Mouse (Mus musculus) left cerebral cortex, adult 9 months (tissue): ENCODE data around the gene Glis3.
A peak's percentile ranks its signal among the peaks of the same experiment; 100 is the strongest.

Source experiments
- DNase-seq, 2 experiments: peaks; one replicate each; pipeline ENCODE4 v3.0.0; 2022; ENCODE audit warnings: low spot score in 2 of 2

Glis3 gene

DNA sequence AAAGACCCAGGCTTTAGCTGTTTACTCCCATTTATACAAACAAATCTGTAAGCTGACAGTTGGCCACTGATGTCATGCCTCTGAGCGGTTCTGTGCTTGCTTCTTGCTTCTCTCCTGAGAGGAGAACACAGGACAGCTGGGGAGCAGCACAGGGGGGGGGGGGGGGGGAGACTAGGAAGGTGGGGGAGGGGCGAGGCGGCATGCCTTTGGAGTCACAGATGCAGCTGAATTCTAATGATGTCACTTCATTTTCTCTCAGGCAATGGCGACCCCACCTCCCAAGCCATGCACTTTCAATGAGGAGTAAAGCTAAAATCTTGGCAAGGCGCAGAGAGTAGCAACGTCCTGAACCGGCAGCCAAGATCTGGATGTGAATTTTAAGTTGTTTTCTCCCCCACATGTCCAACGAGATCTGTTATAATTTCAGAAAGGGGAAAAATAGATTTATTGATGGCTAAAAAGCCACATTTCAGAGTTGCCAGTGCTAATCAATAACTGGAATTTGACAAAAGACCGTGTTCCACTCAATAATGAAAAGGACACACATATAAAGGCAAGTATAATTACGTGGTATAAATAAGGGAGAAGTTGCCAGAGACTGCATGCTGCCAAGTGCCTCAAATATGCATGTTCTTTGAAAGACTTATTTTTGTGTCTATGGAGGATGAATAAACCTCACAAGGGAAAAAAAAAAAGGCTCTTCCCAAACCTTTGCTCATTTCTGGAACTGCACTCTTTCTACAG is 297.5 kb downstream of the Glis3 start:
- peak in 1 of 2 experiments; percentile 34 for DNase-seq

DNA sequence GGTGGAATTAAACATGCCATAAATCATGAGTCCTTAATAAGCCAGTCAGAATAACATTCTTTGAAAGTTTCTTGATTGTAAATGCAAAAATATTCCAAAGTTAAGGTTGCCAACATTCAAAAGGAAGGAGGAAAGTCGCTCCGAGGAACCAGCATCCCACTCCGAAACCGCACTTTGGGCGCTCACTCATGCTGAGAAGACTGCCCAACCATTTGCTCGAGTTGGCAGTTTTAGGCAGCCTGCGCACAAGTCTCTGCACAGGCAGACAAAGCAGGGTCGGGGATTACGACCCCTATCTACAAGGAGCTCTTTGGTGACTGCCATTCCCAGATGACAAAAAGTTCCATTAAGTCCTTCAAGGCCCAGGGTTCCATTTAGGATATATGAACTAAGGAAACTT is 298.4 kb downstream of the Glis3 start:
- no peak for DNase-seq

DNA sequence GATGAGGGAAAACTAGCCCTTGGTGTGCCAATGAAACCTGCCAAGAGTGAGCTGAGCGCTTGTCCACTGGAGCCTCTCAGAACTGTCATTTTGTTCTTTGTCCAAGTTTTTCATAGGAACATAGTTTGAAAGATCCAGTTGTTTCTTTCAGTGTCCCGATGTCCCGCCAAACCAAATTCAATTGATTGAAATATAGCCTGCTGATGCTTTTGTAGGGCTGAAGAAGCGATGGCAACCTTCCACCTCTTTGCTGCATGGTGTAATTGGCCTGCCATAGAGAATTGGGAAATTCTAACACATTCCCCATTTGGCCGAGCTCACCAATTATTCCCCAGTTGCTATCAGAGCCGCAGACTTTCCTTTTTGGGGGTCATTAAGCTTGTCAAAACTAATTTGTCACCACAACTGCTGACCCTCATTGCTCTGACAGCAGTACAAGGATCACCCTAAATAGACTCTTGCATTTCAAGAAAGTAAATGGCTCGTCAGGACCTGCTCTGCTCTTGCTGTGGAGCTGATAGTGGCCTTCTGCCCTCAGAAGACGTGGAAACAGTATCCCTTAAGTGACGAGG is 299.1 kb downstream of the Glis3 start:
- peak in 1 of 2 experiments; percentile 17 for DNase-seq

DNA sequence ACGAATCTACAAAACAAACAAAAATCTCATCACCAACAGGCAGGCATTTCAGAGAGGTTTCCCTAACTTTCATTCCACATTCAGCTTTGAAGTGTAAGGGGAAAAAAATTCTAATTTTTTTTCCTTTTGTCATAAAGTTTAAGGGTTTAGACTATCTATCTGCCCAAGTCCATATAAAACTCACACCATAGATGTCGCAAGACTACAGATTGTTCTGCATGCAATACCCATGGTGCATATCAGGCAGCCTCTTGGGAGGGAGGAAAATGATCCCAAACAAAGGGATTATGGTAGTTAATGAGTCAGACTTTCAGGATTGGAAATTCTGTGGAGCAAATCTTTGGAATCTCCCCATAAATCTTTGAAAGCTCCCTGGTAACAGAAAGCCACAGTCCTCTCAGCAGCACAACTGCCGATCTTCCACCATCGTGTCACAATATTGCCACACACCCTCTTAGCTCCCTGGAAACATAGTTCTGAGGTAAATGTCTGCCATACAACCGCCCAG is 302.0 kb downstream of the Glis3 start:
- no peak for DNase-seq

DNA sequence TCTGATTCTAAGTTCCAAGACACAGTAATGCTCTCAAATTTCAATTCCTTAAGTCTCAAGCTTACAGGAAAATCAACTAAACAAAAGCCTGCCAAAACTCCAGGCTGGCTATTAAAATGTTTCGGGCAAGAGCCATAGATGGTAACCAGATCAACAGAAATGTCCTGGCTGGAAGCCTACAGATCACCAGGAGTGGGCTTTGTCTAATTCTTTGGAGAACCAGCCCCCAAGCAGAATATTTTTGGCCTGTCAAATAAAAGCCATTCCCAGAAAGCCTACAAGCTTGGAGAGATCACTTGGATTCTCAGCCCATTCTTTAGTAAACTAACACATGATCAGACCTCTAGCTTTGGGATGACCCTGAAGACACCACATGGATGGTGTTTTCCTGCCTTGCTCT is 303.5 kb downstream of the Glis3 start:
- no peak for DNase-seq

DNA sequence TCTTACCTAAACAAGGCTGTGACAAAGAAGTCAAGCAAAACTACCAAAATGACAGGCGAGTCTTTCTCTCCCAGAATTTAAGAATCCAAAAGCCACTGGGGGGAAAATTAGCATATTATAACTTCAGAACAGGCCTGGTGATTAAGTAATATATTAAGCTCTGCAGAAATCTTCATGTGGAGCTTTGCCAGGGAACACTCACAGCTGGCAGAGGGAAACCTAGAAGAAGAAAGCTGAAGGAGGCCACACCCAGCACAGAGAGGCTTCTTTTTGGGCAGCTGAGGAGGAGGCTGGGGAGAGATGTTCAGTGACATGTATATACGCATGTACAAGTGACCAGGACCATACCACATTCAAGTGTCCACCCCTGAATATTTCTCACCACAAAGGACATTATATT is 304.1 kb downstream of the Glis3 start:
- no peak for DNase-seq

DNA sequence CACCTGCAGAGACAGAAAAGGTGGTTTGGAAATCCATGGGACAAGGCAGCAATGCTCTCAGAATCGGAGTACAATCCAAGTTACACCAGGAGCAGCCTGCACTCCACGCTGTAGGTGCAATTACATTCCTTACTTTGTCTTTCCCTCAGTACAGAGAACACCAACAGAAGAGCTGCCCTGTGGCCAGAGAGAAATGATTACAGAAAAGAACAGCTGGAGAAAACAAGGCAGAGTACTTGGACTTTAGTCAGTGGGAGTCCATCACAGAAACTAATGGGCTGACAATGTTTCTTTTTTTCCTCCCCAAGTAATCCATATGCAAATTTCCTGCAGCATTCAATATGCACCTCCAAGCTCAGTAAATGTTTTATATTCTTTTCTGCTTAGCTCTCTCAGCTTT is 305.4 kb downstream of the Glis3 start:
- no peak for DNase-seq

DNA sequence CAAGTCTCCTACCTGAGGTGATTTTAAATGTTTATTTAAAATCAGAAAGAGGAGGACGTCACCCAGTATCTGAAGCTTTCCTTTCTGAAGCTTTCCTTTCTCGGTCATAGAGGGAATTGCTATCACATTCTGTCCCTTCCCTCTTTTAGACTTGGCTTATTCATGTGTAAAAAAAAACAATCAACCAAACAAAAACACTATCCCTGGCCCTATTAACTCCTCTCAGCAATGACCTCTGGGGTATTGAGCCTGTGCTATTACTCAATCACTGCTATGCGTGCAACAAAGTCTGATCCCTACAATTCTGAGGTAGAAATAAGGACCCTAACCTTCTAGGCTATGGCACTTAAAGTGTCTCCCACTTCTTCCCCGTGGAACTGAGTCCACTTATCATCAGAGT is 311.7 kb downstream of the Glis3 start:
- no peak for DNase-seq

DNA sequence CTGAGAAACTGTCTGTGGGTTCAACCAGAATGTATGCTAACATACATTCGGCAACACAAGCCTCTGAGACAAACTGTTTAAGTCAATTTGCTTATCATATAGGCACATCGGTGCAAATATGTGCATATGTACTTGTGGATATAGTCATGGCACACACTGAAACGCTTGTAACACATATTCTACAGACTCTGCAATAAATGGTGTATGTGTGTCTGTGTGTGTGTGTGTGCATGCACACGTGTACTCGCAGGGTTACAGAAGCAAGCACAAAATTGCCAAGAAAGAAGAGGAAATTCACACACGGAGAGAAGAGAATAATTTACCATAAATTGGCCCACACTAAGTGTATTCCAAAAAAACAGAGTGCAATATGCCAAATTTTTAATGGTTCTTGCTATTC is 312.6 kb downstream of the Glis3 start:
- DNase-seq: no peak

DNA sequence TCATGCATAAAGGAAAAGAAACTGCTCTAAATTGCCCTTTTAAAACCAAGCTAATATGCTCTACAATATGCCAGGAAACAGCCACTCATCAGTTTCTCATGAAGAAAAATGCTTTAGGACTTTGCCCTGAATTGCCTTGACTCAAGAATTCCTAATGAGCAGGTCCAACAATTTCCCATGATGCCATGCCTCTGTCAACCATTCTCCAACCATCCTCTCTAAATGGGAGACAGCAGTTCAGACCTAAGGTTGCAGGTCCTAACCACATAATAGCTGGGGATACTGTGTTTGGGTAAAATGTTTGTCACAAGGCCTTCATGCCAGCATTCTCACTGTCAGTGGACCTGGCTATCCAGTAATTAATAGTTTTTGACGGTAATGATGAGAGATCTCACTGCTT is 313.1 kb downstream of the Glis3 start:
- no peak for DNase-seq

DNA sequence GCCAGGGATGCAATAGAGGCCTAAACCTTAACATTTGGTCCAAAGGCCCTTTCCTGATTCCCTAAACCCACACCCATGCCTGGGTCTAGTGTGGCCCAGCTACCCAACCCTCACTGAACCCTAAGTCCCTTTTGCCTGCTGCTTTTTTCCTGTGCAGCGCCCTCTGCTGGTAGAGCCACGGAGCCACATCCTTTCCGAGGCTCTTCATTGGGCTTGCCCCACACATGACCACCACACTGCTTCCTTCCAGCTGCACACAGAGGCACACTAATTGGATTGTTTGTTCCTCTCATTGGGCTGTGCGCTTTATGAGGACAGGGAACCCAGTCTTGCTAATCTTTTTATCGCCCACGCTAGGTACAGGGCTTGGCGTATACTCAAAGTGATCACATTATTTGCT is 314.0 kb downstream of the Glis3 start:
- DNase-seq: no peak

DNA sequence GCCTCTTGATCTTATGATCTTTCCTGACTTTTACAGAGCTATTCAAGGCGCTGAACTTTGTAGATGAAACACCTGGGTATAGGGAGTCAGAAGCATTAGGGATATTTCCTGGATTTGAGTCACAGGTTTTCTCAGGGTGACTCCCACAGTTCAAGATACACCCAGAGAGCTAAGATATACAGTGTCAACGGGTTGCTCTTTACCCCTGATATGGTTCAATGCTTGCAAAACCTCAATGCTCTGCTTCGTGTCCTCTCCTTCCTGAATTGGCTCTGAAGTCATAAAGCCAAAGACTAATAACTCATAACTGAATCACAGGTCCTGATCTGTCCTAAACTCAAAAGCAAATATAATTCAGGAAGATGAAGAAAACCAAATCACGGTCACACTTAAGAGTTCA is 319.0 kb downstream of the Glis3 start:
- no peak for DNase-seq

DNA sequence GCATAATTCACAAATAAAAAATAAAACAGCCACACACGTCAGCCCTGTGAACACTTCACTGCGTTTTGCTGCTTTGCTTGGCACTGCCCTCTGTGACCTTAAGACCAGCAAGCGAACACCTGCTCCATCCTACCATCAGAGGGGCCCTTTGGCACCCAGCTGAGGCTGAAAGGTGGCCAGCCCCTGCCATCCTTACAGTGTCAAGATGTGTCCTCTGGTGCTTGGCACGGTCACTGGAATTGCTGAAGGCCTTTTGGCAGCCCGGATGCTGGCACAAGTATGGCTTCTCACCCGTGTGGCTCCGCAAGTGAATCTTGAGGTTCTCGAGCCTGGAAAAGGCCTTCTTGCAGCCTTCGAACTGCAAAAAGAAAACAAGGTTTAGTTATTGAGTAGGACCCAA is 322.3 kb downstream of the Glis3 start:
- no peak for DNase-seq

DNA sequence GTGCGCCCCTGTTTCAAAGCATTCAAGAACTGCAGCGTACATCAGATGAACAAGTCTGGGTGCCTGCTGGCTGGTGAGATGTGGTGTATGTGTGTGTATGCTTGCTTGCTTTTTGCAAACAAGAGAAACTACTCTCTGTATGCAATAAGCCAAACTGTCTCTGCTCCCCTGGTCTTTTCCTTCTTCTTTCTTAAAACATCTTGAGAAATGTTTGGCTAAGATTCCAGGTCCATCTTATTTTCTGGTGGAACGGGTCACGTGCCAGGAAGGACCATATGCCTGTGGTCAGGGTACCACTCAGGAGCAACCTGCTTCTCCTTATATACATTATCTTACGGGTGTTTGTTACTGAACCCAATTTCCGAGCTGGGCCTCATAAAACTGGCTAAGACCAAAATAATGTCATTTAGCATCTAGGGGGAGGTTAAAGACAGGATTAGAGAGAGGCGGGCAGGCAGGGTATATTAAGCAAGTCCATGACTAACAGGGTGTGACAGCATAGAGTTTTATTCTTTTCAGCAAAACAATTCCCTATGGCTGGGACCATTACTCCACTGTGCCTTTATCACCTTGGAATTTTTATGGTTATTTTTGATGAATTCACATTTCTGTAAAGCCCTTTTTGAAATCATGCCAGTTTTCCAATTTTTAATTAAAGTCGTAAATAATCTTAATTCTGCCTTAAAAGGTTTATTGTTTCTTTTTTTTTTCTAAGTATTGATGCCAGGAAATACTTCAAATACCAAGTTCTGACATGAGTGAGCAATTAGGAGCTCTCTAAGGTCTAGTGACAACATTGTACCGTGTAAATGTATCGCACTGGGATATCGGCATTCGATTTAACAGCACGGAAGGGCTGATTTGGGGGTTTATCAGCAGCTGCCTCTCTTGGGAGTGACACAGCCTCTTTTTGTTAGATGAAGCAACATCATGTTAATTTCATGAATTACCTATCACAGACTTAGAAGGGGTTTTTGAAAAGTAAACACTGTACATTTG is 328.5 kb downstream of the Glis3 start:
- no peak for DNase-seq

DNA sequence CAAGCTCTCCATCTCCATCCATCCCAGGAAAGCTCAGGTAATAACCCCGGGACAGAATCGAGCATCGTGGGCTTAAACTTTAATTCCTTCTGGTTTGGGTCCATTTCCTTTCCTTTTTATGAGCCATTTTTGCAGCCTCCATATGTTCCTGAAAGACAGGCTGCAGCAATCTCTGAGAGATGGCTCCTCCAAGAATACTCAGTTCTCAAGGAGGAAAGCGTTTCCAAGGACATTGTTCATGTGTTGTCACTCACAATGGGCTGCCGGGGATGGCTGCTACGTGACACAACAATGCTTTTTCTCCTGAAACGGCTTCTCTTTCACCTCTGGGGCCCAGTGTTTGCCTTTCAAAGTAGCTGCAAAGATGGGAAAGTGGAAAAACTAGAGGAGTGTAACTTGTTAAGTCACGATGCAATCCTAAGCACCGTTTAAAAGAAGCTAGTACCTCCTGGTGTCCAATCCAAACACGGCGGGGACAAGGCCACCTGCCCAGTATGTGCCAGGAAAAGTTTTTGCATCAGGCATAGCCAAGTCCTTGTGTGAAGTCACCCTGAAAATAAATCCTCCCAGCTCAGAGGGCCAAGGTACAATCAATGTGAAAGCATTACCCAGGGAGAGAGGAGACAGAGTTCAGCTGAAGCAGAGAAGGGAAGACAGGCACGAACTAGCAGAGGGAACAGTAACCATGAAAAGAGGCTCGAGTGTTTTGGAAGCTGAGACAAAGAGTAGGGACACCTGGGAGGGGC is 332.6 kb downstream of the Glis3 start:
- DNase-seq: no peak

DNA sequence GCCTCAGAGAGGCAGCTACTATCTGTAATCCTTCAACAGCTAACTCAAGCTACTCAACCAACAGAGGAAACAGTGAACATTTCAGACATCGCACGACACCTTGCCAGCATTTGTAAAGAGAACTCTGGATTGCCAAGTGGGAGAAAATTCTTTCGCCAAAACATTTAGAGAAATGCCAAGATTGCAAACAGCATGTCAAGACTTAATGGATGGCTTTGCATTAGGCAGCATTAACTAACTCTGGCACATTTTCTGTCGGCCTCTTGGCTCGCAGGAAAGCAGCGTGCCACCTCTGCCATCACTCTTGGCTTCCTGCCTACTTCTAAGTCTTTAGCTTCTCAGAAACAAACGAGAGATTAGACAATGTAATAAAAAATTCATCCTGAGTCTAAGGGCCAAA is 336.2 kb downstream of the Glis3 start:
- DNase-seq: no peak

DNA sequence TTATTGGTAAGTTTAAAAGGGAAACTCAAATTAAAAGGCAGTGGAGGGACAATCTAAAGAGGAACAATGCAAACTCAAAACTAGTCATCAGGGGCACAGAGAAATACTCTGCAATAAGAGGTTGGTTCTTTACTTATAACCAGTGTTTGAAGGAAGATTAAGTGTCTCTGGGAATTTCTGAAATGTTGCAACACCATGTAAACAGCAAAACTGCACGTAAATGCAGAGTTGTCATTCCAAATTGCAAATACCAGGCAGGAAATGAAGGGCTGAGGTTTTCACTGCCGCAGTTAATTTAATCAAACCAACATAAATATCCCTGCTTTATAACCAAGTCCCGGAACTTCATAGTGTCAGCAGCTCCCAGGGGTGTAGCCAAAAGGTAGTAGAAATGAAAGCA is 342.3 kb downstream of the Glis3 start:
- no peak for DNase-seq

DNA sequence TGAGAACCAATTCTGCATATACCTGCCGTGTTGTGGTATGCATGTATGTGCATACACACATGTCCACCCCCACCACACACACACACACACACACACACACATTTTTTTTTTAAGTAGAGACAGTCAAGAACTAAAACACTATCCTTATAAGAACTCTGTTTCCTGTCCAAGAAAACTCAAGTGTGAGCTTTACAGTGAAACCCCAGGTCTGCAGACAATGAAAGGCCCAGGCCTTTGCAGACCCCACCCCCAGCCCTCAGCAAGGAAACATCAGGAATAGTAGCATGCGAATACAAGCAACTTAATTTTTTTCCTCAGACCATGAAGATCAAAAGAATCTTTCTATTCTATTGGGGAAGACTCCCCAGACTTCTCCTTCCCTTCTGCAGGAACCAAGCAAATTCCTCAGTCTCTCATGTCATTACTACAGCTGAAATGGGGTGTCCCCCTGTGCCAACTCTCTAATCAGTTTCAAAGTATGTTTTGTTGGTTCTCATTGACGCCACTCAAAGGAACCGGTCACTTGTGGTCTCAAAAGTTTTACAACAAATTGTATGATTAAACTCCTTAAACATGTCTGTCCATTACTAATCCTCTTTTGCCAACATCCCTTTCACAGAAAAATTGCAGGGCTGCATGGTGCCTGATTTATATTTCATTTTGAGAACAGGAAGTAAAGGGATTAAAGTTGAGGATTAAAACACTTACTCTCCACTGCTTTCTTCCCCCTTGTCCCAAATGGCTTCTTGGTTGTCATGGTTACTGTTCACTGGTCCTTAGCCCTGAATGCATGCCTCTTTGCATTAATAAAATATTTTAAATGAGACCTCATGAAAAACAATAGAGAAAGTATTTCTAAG is 343.0 kb downstream of the Glis3 start:
- no peak for DNase-seq

DNA sequence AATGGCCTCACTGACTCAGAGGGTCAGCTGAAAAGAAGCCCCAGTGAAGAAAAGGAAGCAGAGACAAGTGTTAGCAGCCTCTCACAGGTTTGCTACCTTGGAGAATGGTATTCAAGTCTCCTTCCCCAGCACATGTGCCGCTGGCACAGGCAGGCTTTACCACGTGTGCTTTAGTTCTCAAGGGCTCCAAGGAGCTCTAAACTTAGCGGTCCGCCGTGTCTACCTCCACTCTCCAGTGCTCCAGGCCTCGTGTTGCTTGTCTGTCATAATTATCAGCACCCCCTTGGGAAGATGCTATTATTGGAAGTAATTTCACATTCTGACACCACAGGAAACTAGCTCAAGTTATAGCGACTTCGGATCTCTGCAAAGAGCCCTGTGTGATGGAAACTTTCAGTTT is 344.0 kb downstream of the Glis3 start:
- DNase-seq: no peak

DNA sequence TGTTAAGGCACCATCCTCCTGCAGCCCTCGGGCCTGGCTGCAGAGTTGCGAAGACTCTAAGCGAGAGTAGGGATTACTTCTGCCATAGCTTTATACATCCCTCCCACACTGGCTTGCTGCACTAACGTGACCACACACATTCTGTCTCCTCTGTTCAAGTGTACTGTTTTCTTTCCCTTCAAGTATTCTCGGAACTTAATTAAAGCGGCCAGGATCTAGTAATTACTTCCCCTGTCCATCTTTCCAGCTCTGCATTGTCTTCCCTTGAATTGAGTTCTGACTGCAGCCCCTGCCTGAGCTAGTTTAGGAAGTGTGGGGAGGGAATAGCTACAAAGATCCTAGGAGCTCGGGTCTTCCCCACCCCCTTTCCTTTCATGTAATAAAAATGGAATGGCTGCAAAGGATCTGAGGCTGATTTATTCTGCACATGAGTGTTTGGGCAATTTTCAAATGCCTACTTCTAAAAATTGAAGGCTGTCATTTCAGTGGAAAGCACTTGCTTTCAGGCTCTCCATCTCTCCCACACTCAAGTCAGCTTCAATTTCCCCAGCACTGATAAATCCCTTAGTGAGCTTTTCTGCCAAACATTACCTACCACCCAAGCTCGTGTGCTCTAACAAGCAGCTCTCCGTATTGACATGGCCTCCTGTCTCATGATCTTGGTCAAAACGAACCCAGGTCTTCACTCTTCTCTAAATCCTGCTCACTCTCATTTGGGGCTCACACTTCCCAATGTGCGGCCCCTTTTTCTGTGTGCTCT is 346.7 kb downstream of the Glis3 start:
- DNase-seq: peak in 1 of 2 experiments; percentile 5
